Comparison of ENCODE assay signal across 8 mouse cellular contexts in the genomic region with DNA sequence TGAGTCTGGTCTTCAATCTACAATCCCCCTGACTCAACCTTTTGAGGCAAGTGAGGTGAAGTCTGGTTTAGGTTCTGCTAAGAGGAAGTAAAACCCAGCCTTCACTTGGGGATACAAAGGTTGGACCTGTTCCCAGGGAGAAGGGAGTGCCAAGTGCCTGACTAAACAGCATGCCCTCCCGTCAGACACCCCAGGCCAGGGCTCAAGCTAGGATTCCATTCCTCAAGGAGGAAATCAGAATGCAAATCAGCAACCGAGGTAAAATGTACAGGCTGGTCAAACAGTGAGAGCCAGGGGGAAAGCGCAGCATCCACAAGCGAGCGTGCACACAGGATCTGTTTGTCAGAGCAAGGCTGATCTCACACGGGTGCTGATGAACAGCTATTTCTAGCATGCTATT. TPM values are rescaled to one million over a fixed set of nuclear protein-coding genes. Genes with fewer than 3 reads are reported as not detected.
A peak's percentile ranks its signal among the peaks of the same experiment; 100 is the strongest.
DNase-seq lines count a peak whose midpoint lies in the region; ATAC-seq and TF ChIP-seq lines count a peak whose summit lies in the region.

No protein-coding gene starts in this region.

- in situ Hi-C loops in Patski (cut with MboI; ENCODE audit: low pct_unique_long_range_greater_than_20kb), result no loop called here

- no peak overlapping the region for H3K9ac ChIP-seq in hindbrain, embryonic 15.5 days
- H3K9ac ChIP-seq in hindbrain, embryonic 12.5 days, result no peak overlapping the region

- CTCF ChIA-PET in Patski (lab: Charles Lee), result interaction anchor here (2.5 kb wide), 1 partner anchor 12 kb away, joined by 10 read pairs; no protein-coding TSS in a partner anchor

- WGBS in hindbrain, embryonic 15.5 days, result 52% methylated on average over 6 of the region's 6 CpGs
- WGBS in hindbrain, embryonic 12.5 days, result 74% methylated on average over 6 of the region's 6 CpGs

- POLR2A ChIA-PET in Patski (lab: Charles Lee), result interaction anchor here (0.6 kb wide), 1 partner anchor 19 kb away, joined by 5 read pairs; no protein-coding TSS in a partner anchor

- DNase-seq in Patski (ENCODE audit: low read depth, low spot score), result peak; percentile 28
- DNase-seq in cerebellum, postnatal 14 days, result peak; percentile 59 to 83
- peak; percentile 28 to 37 for DNase-seq in kidney, postnatal 36 days
- peak; percentile 5 for DNase-seq in right cerebral cortex, postnatal 25 days
- no peak for DNase-seq in B cell, adult 2 months
- DNase-seq in thymus, postnatal 36 days, result no peak

- H3K4me2 ChIP-seq in hindbrain, embryonic 15.5 days, result no peak overlapping the region
- H3K4me2 ChIP-seq in hindbrain, embryonic 12.5 days (replicated peaks), result no peak overlapping the region

- H3K27me3 ChIP-seq in hindbrain, embryonic 15.5 days, result no peaks in the 10 kb centered on the region
- H3K27me3 ChIP-seq in hindbrain, embryonic 12.5 days, result no peaks in the 10 kb centered on the region
- H3K27me3 ChIP-seq in Patski, result no peaks in the 10 kb centered on the region

- H3K36me3 ChIP-seq in hindbrain, embryonic 15.5 days, result no peaks in the 10 kb centered on the region
- no peaks in the 10 kb centered on the region for H3K36me3 ChIP-seq in hindbrain, embryonic 12.5 days

- no peak overlapping the region for H3K4me3 ChIP-seq in hindbrain, embryonic 15.5 days
- H3K4me3 ChIP-seq in hindbrain, embryonic 12.5 days, result no peak overlapping the region

- 0 out of 2 replicates have a peak, but pooled peaks cover 3% of the 10 kb centered on the region for H3K4me1 ChIP-seq in hindbrain, embryonic 15.5 days (replicated peaks)
- peaks cover 2% of the 10 kb centered on the region; the same call in 1 of the 2 replicates for H3K4me1 ChIP-seq in hindbrain, embryonic 12.5 days

- no peak for TF ChIP-seq CTCF in Patski (IDR thresholded peaks at IDR 0.05)

- no peak overlapping the region for H3K27ac ChIP-seq in hindbrain, embryonic 15.5 days (replicated peaks)
- no peak overlapping the region for H3K27ac ChIP-seq in hindbrain, embryonic 12.5 days

- ATAC-seq in hindbrain, embryonic 15.5 days (ENCODE audit: low FRiP score, low read depth), result 0 out of 2 replicates have a peak, but pooled peaks have one; percentile 38
- no peak for ATAC-seq in hindbrain, embryonic 12.5 days (ENCODE audit: low FRiP score)
- peak; percentile 26 for ATAC-seq in Patski

- no peaks in the 10 kb centered on the region for H3K9me3 ChIP-seq in hindbrain, embryonic 15.5 days
- H3K9me3 ChIP-seq in hindbrain, embryonic 12.5 days (replicated peaks), result no peaks in the 10 kb centered on the region; the same call in 1 of the 2 replicates

RNA-seq across cellular contexts. Expression of gene Micu1, which starts 34.9 kb away (rescaled TPM):
- polyA plus RNA-seq in hindbrain, embryonic 15.5 days (2015; fragmentation: Nextera tagmentation; extraction: Ambion mirVana), result 79.7 and 80.0 TPM in 2 replicates
- 75.8 and 78.1 TPM in 2 replicates for polyA plus RNA-seq in hindbrain, embryonic 12.5 days (2016; fragmentation: Nextera tagmentation; extraction: Ambion mirVana)
- polyA plus RNA-seq in Patski (2021), result 52.4 TPM

RNA-seq across cellular contexts. Expression of gene Mcu, which starts 50.9 kb away (rescaled TPM):
- 31.7 and 34.6 TPM in 2 replicates for polyA plus RNA-seq in hindbrain, embryonic 15.5 days (2015; fragmentation: Nextera tagmentation; extraction: Ambion mirVana)
- polyA plus RNA-seq in hindbrain, embryonic 12.5 days (2016; fragmentation: Nextera tagmentation; extraction: Ambion mirVana), result 23.2 and 29.2 TPM in 2 replicates
- 23.3 TPM for polyA plus RNA-seq in Patski (2021)

RNA-seq across cellular contexts. Expression of gene Gm10322, which starts 51.5 kb away (rescaled TPM):
- polyA plus RNA-seq in hindbrain, embryonic 15.5 days (2015; fragmentation: Nextera tagmentation; extraction: Ambion mirVana), result not detected in 2 replicates
- polyA plus RNA-seq in hindbrain, embryonic 12.5 days (2016; fragmentation: Nextera tagmentation; extraction: Ambion mirVana), result not detected in 2 replicates
- polyA plus RNA-seq in Patski (2021), result not detected

Comparison
In these comparisons a context has a peak if more than half of its experiments do, and no peak if none do; other contexts are left out.
1. DNase-seq: peak in Patski (single experiment), cerebellum, postnatal 14 days (2 of 2), kidney, postnatal 36 days (2 of 2) and right cerebral cortex, postnatal 25 days (single experiment); none in B cell, adult 2 months (0 of 2) and thymus, postnatal 36 days (0 of 2).